11 mouse cellular contexts compared by ENCODE assay signal in genomic region chr10:85539510-85540120, GRCm38 (mm10).
DNase-seq lines count a peak whose midpoint lies in the region; ATAC-seq and TF ChIP-seq lines count a peak whose summit lies in the region.
"Had no signal": no experiment of that assay in that cellular context is flagged by ENCODE, and none has a peak within 500 bp of the region (broad histone marks: within the 10 kb centered on the region; RNA-seq: fewer than 3 reads in every experiment).

No protein-coding gene starts in this region.

- no peak overlapping the region for H3K9ac ChIP-seq in intestine, embryonic 15.5 days
- no peak overlapping the region for H3K9ac ChIP-seq in intestine, embryonic 16.5 days (ENCODE audit: low read depth, low read length)
- no peak overlapping the region for H3K9ac ChIP-seq in hindbrain, embryonic 14.5 days
- no peak overlapping the region for H3K9ac ChIP-seq in neural tube, embryonic 13.5 days
- no peak overlapping the region for H3K9ac ChIP-seq in lung, postnatal 0 days (replicated peaks; ENCODE audit: low read depth)

- DNase-seq in embryo, embryonic 11 days, result peak; percentile 59
- DNase-seq in hindbrain, embryonic 14.5 days (ENCODE audit: low spot score), result peak; percentile 42
- DNase-seq in lung, postnatal 0 days (ENCODE audit: low spot score), result no peak
- no peak for DNase-seq in cerebellum, adult 9-11 months
- no peak for DNase-seq in left cerebral cortex, adult 9 months (ENCODE audit: low spot score in 2 of 2)
- DNase-seq: lung, postnatal 4 days; thymus, postnatal 25 days had no signal

- H3K4me1 ChIP-seq in intestine, embryonic 15.5 days (replicated peaks), result no peaks in the 10 kb centered on the region
- H3K4me1 ChIP-seq in intestine, embryonic 16.5 days (ENCODE audit: control insufficient read depth, insufficient read depth, low read length), result no peaks in the 10 kb centered on the region
- H3K4me1 ChIP-seq in hindbrain, embryonic 14.5 days (replicated peaks; ENCODE audit: control insufficient read depth, insufficient read depth, low read length), result peaks cover 12% of the 10 kb centered on the region
- peaks cover 18% of the 10 kb centered on the region for H3K4me1 ChIP-seq in neural tube, embryonic 13.5 days (replicated peaks)
- H3K4me1 ChIP-seq in lung, postnatal 0 days (ENCODE audit: insufficient read depth, low read depth, low read length), result no peaks in the 10 kb centered on the region

- no peak overlapping the region for H3K4me2 ChIP-seq in intestine, embryonic 15.5 days (replicated peaks)
- no peak overlapping the region for H3K4me2 ChIP-seq in intestine, embryonic 16.5 days (ENCODE audit: low read depth, low read length)
- H3K4me2 ChIP-seq in hindbrain, embryonic 14.5 days (replicated peaks), result no peak overlapping the region
- no peak overlapping the region for H3K4me2 ChIP-seq in neural tube, embryonic 13.5 days
- no peak overlapping the region for H3K4me2 ChIP-seq in lung, postnatal 0 days (replicated peaks; ENCODE audit: low read depth, low read length)

- WGBS in intestine, embryonic 15.5 days, result 46% methylated on average over 8 of the region's 8 CpGs
- WGBS in intestine, embryonic 16.5 days, result 36% methylated on average over 8 of the region's 8 CpGs
- WGBS in hindbrain, embryonic 14.5 days, result 11% methylated on average over 8 of the region's 8 CpGs
- 5% methylated on average over 8 of the region's 8 CpGs for WGBS in neural tube, embryonic 13.5 days
- 46% methylated on average over 8 of the region's 8 CpGs for WGBS in lung, postnatal 0 days

- H3K4me3 ChIP-seq in intestine, embryonic 15.5 days (replicated peaks), result no peak overlapping the region
- H3K4me3 ChIP-seq in intestine, embryonic 16.5 days (ENCODE audit: low read length), result no peak overlapping the region
- no peak overlapping the region for H3K4me3 ChIP-seq in hindbrain, embryonic 14.5 days (replicated peaks; ENCODE audit: low read length)
- H3K4me3 ChIP-seq in neural tube, embryonic 13.5 days, result no peak overlapping the region
- H3K4me3 ChIP-seq in lung, postnatal 0 days (ENCODE audit: low read depth, low read length), result no peak overlapping the region
- H3K4me3 ChIP-seq: left cerebral cortex, adult 2 months had no signal

- peak; percentile 51; the same call in 1 of the 2 replicates for ATAC-seq in intestine, embryonic 15.5 days
- ATAC-seq in intestine, embryonic 16.5 days, result no peak
- peak; percentile 71; the same call in 1 of the 2 replicates for ATAC-seq in hindbrain, embryonic 14.5 days (ENCODE audit: low FRiP score)
- ATAC-seq in neural tube, embryonic 13.5 days (ENCODE audit: low read depth), result peak; percentile 57; the same call in 1 of the 2 replicates
- no peak for ATAC-seq in lung, postnatal 0 days

- no peak for TF ChIP-seq EP300 in lung, postnatal 0 days (IDR thresholded peaks at IDR 0.05)

- H3K9me3 ChIP-seq in intestine, embryonic 15.5 days, result no peaks in the 10 kb centered on the region
- H3K9me3 ChIP-seq in intestine, embryonic 16.5 days (ENCODE audit: control insufficient read depth, low read length), result no peaks in the 10 kb centered on the region
- H3K9me3 ChIP-seq in hindbrain, embryonic 14.5 days (ENCODE audit: control insufficient read depth, low read length), result no peaks in the 10 kb centered on the region
- no peaks in the 10 kb centered on the region for H3K9me3 ChIP-seq in neural tube, embryonic 13.5 days
- no peaks in the 10 kb centered on the region for H3K9me3 ChIP-seq in lung, postnatal 0 days (ENCODE audit: low read length)

- H3K27me3 ChIP-seq in intestine, embryonic 15.5 days (replicated peaks), result no peaks in the 10 kb centered on the region
- H3K27me3 ChIP-seq in intestine, embryonic 16.5 days (replicated peaks; ENCODE audit: control insufficient read depth, insufficient read depth, low read length), result no peaks in the 10 kb centered on the region
- no peaks in the 10 kb centered on the region for H3K27me3 ChIP-seq in hindbrain, embryonic 14.5 days (ENCODE audit: control insufficient read depth, insufficient read depth, low read length)
- H3K27me3 ChIP-seq in neural tube, embryonic 13.5 days, result peaks cover 14% of the 10 kb centered on the region; the same call in 1 of the 2 replicates
- no peaks in the 10 kb centered on the region for H3K27me3 ChIP-seq in lung, postnatal 0 days (replicated peaks; ENCODE audit: insufficient read depth, low read length)

- no peak; the same call in 1 of the 2 replicates for TF ChIP-seq CTCF in lung, postnatal 0 days (IDR thresholded peaks at IDR 0.05)

- no peak overlapping the region for H3K27ac ChIP-seq in intestine, embryonic 15.5 days
- H3K27ac ChIP-seq in intestine, embryonic 16.5 days (ENCODE audit: low read length), result no peak overlapping the region
- H3K27ac ChIP-seq in hindbrain, embryonic 14.5 days, result peak overlapping the region; percentile 20; the same call in 1 of the 2 replicates
- peak overlapping the region; percentile 54 for H3K27ac ChIP-seq in neural tube, embryonic 13.5 days (replicated peaks)
- no peak overlapping the region for H3K27ac ChIP-seq in lung, postnatal 0 days (ENCODE audit: low read length)
- H3K27ac ChIP-seq: left cerebral cortex, adult 2 months had no signal

- no peaks in the 10 kb centered on the region for H3K36me3 ChIP-seq in intestine, embryonic 15.5 days
- no peaks in the 10 kb centered on the region for H3K36me3 ChIP-seq in intestine, embryonic 16.5 days (ENCODE audit: control insufficient read depth, insufficient read depth, low read length)
- no peaks in the 10 kb centered on the region for H3K36me3 ChIP-seq in hindbrain, embryonic 14.5 days (replicated peaks; ENCODE audit: control insufficient read depth, insufficient read depth)
- H3K36me3 ChIP-seq in neural tube, embryonic 13.5 days, result no peaks in the 10 kb centered on the region
- no peaks in the 10 kb centered on the region for H3K36me3 ChIP-seq in lung, postnatal 0 days (ENCODE audit: insufficient read depth, low read length)

Comparison
In these comparisons a context has a peak if more than half of its experiments do, and no peak if none do; other contexts are left out.
1. ATAC-seq: peak in intestine, embryonic 15.5 days (single experiment), hindbrain, embryonic 14.5 days (single experiment) and neural tube, embryonic 13.5 days (single experiment); none in intestine, embryonic 16.5 days (single experiment) and lung, postnatal 0 days (single experiment).
2. H3K27ac ChIP-seq: peak in hindbrain, embryonic 14.5 days (single experiment) and neural tube, embryonic 13.5 days (single experiment); none in intestine, embryonic 15.5 days (single experiment), intestine, embryonic 16.5 days (single experiment) and lung, postnatal 0 days (single experiment).
3. DNase-seq: peak in embryo, embryonic 11 days (single experiment) and hindbrain, embryonic 14.5 days (single experiment); none in lung, postnatal 0 days (single experiment), cerebellum, adult 9-11 months (single experiment) and left cerebral cortex, adult 9 months (0 of 2).